16 mouse cellular contexts compared by ENCODE assay signal in genomic region chr12:84165631-84166373, GRCm38 (mm10). TPM values are rescaled to one million over a fixed set of nuclear protein-coding genes. Genes with fewer than 3 reads are reported as not detected.
DNase-seq lines count a peak whose midpoint lies in the region; ATAC-seq and TF ChIP-seq lines count a peak whose summit lies in the region.
"Had no signal": no experiment of that assay in that cellular context is flagged by ENCODE, and none has a peak within 500 bp of the region (broad histone marks: within the 10 kb centered on the region; RNA-seq: fewer than 3 reads in every experiment).

No protein-coding gene starts in this region.

- no peak for TF ChIP-seq EP300 in heart, postnatal 0 days (IDR thresholded peaks at IDR 0.05; ENCODE audit: low read depth)

- H3K36me3 ChIP-seq in heart, postnatal 0 days (replicated peaks; ENCODE audit: control insufficient read depth, insufficient read depth, low read length), result peaks cover 13% of the 10 kb centered on the region
- peaks cover 49% of the 10 kb centered on the region for H3K36me3 ChIP-seq in limb, embryonic 13.5 days
- no peaks in the 10 kb centered on the region for H3K36me3 ChIP-seq in midbrain, embryonic 15.5 days (replicated peaks)

- ATAC-seq in heart, postnatal 0 days (ENCODE audit: insufficient read depth, low read depth), result no peak
- ATAC-seq in limb, embryonic 13.5 days (ENCODE audit: low FRiP score, low read depth), result 0 out of 2 replicates have a peak, but pooled peaks have one; percentile 40
- no peak for ATAC-seq in midbrain, embryonic 15.5 days (replicated peaks)
- ATAC-seq: CD4-positive, CD25-positive, alpha-beta regulatory T cell, adult 4 months had no signal

- H3K4me3 ChIP-seq in heart, postnatal 0 days (ENCODE audit: low read depth, low read length), result no peak overlapping the region
- no peak overlapping the region for H3K4me3 ChIP-seq in brown adipose tissue, adult 24 weeks (ENCODE audit: insufficient read depth, low read depth, low read length)
- no peak overlapping the region for H3K4me3 ChIP-seq in limb, embryonic 13.5 days
- no peak overlapping the region for H3K4me3 ChIP-seq in midbrain, embryonic 15.5 days
- H3K4me3 ChIP-seq: hindbrain, embryonic 12.5 days; neural tube, embryonic 15.5 days had no signal

- WGBS in heart, postnatal 0 days, result 45% methylated on average over 8 of the region's 8 CpGs
- WGBS in limb, embryonic 13.5 days, result 26% methylated on average over 8 of the region's 8 CpGs
- 73% methylated on average over 8 of the region's 8 CpGs for WGBS in midbrain, embryonic 15.5 days

- no peaks in the 10 kb centered on the region for H3K4me1 ChIP-seq in heart, postnatal 0 days (ENCODE audit: control insufficient read depth, insufficient read depth)
- peaks cover 28% of the 10 kb centered on the region for H3K4me1 ChIP-seq in brown adipose tissue, adult 24 weeks (ENCODE audit: control insufficient read depth, insufficient read depth, insufficient read length, low read length)
- peaks cover 20% of the 10 kb centered on the region for H3K4me1 ChIP-seq in limb, embryonic 13.5 days
- H3K4me1 ChIP-seq in midbrain, embryonic 15.5 days, result no peaks in the 10 kb centered on the region
- H3K4me1 ChIP-seq: hindbrain, embryonic 12.5 days; neural tube, embryonic 15.5 days had no signal

- intact Hi-C loops in heart, postnatal 10 days (cut with DNase I), result no loop called here

- no peak overlapping the region for H3K4me2 ChIP-seq in heart, postnatal 0 days (ENCODE audit: low read depth, low read length)
- no peak overlapping the region for H3K4me2 ChIP-seq in limb, embryonic 13.5 days (replicated peaks)
- no peak overlapping the region for H3K4me2 ChIP-seq in midbrain, embryonic 15.5 days
- H3K4me2 ChIP-seq: hindbrain, embryonic 12.5 days; neural tube, embryonic 15.5 days had no signal

- H3K9ac ChIP-seq in heart, postnatal 0 days (replicated peaks; ENCODE audit: low read depth, low read length), result no peak overlapping the region
- no peak overlapping the region for H3K9ac ChIP-seq in limb, embryonic 13.5 days
- H3K9ac ChIP-seq in midbrain, embryonic 15.5 days, result no peak overlapping the region
- H3K9ac ChIP-seq: hindbrain, embryonic 12.5 days; liver, embryonic 14.5 days; neural tube, embryonic 15.5 days had no signal

- no peak for TF ChIP-seq CTCF in heart, postnatal 0 days (IDR thresholded peaks at IDR 0.05; ENCODE audit: low read depth)

- H3K9me3 ChIP-seq in heart, postnatal 0 days (replicated peaks; ENCODE audit: control insufficient read depth, low read length), result no peaks in the 10 kb centered on the region
- H3K9me3 ChIP-seq in limb, embryonic 13.5 days, result no peaks in the 10 kb centered on the region
- H3K9me3 ChIP-seq in midbrain, embryonic 15.5 days, result no peaks in the 10 kb centered on the region
- H3K9me3 ChIP-seq: hindbrain, embryonic 12.5 days; neural tube, embryonic 15.5 days had no signal

- H3K27me3 ChIP-seq in heart, postnatal 0 days (ENCODE audit: control insufficient read depth, insufficient read depth, low read length), result no peaks in the 10 kb centered on the region
- H3K27me3 ChIP-seq in limb, embryonic 13.5 days, result no peaks in the 10 kb centered on the region
- H3K27me3 ChIP-seq in midbrain, embryonic 15.5 days (replicated peaks), result no peaks in the 10 kb centered on the region
- H3K27me3 ChIP-seq: hindbrain, embryonic 12.5 days; neural tube, embryonic 15.5 days had no signal

- DNase-seq in heart, postnatal 0 days (ENCODE audit: low spot score), result no peak
- DNase-seq in heart, postnatal 10 days, result no peak
- DNase-seq in 3T3-L1 (ENCODE audit: low read depth, low spot score), result peak; percentile 91
- no peak for DNase-seq in T-cell, adult 2 months (ENCODE audit: low spot score)
- DNase-seq in cerebellum, adult 9-10 months, result no peak
- DNase-seq: adrenal gland, postnatal 36 days; cerebellum, adult 18-20 months; kidney, adult 9 months; thymus, postnatal 4 days had no signal

- peak overlapping the region; percentile 57; the same call in 1 of the 2 replicates for H3K27ac ChIP-seq in heart, postnatal 0 days (ENCODE audit: low read depth)
- peak overlapping the region; percentile 80 for H3K27ac ChIP-seq in brown adipose tissue, adult 24 weeks (replicated peaks; ENCODE audit: low read depth, low read length)
- H3K27ac ChIP-seq in limb, embryonic 13.5 days, result no peak overlapping the region; the same call in 1 of the 2 replicates
- H3K27ac ChIP-seq in midbrain, embryonic 15.5 days, result no peak overlapping the region
- H3K27ac ChIP-seq: hindbrain, embryonic 12.5 days; liver, embryonic 14.5 days; neural tube, embryonic 15.5 days had no signal

RNA-seq across cellular contexts. Expression of gene Pnma1, which starts 17.5 kb away (rescaled TPM):
- 1.5 TPM in 1 of 2 replicates, not detected in the other for total RNA-seq in heart, postnatal 0 days (2014; rRNA removed; ENCODE audit: low replicate concordance)
- 0.31 and 0.45 TPM in 2 replicates for polyA plus RNA-seq in heart, postnatal 0 days (2015; fragmentation: Nextera tagmentation; extraction: Ambion mirVana)
- total RNA-seq in heart, postnatal 10 days (2021), result under 1 TPM; 0.35 to 0.43 TPM
- polyA plus RNA-seq in brown adipose tissue, adult 24 weeks (2012; ENCODE audit: insufficient read depth, insufficient read length, missing spikeins), result not detected in 2 replicates
- 1.0 and 1.4 TPM in 2 replicates for polyA plus RNA-seq in limb, embryonic 13.5 days (2015; fragmentation: Nextera tagmentation; extraction: Ambion mirVana)
- polyA plus RNA-seq in midbrain, embryonic 15.5 days (2015; fragmentation: Nextera tagmentation; extraction: Ambion mirVana), result 6.5 and 7.7 TPM in 2 replicates
- polyA plus RNA-seq: CD4-positive, CD25-positive, alpha-beta regulatory T cell, adult 4 months had no signal

RNA-seq across cellular contexts. Expression of gene Dnal1, which starts 51.6 kb away (rescaled TPM):
- 2.0 and 2.3 TPM in 2 replicates for total RNA-seq in heart, postnatal 0 days (2014; rRNA removed; ENCODE audit: low replicate concordance)
- 2.6 and 2.7 TPM in 2 replicates for polyA plus RNA-seq in heart, postnatal 0 days (2015; fragmentation: Nextera tagmentation; extraction: Ambion mirVana)
- 10 to 100 TPM; 10.3 to 10.6 TPM for total RNA-seq in heart, postnatal 10 days (2021)
- polyA plus RNA-seq in brown adipose tissue, adult 24 weeks (2012; ENCODE audit: insufficient read depth, insufficient read length, missing spikeins), result 2.5 and 3.5 TPM in 2 replicates
- 6.1 and 7.8 TPM in 2 replicates for polyA plus RNA-seq in limb, embryonic 13.5 days (2015; fragmentation: Nextera tagmentation; extraction: Ambion mirVana)
- 8.2 and 10.8 TPM in 2 replicates for polyA plus RNA-seq in midbrain, embryonic 15.5 days (2015; fragmentation: Nextera tagmentation; extraction: Ambion mirVana)

RNA-seq across cellular contexts. Expression of gene Elmsan1, which starts 52.9 kb away (rescaled TPM):
- 13.5 and 14.5 TPM in 2 replicates for total RNA-seq in heart, postnatal 0 days (2014; rRNA removed; ENCODE audit: low replicate concordance)
- 3.5 and 3.6 TPM in 2 replicates for polyA plus RNA-seq in heart, postnatal 0 days (2015; fragmentation: Nextera tagmentation; extraction: Ambion mirVana)
- 10 to 100 TPM; 19.5 to 20.3 TPM for total RNA-seq in heart, postnatal 10 days (2021)
- polyA plus RNA-seq in brown adipose tissue, adult 24 weeks (2012; ENCODE audit: insufficient read depth, insufficient read length, missing spikeins), result 6.9 and 9.5 TPM in 2 replicates
- polyA plus RNA-seq in limb, embryonic 13.5 days (2015; fragmentation: Nextera tagmentation; extraction: Ambion mirVana), result 8.9 and 9.9 TPM in 2 replicates
- 4.3 and 4.4 TPM in 2 replicates for polyA plus RNA-seq in midbrain, embryonic 15.5 days (2015; fragmentation: Nextera tagmentation; extraction: Ambion mirVana)

Comparison
In these comparisons a context has a peak if more than half of its experiments do, and no peak if none do; other contexts are left out.
1. H3K27ac ChIP-seq: peak in heart, postnatal 0 days (single experiment) and brown adipose tissue, adult 24 weeks (single experiment); none in limb, embryonic 13.5 days (single experiment) and midbrain, embryonic 15.5 days (single experiment).